Mouse (Mus musculus) CH12.LX (cell line): Measurements from ENCODE around the gene Chrna1. TPM values are rescaled to one million over a fixed set of nuclear protein-coding genes. Genes with fewer than 3 reads are reported as not detected.

ENCODE experiments used
- DNase-seq: peaks from one replicate; pipeline ENCODE4 v3.0.0-alpha.2; 2013; ENCODE audit errors: extremely low read depth
- H3K27ac ChIP-seq: 2 replicates; pipeline ENCODE4 v1.5.1; 2012; ENCODE audit warnings: low read depth, mild to moderate bottlenecking, control low read depth, moderate library complexity; ENCODE audit not compliant: insufficient read depth
- H3K27me3 ChIP-seq: replicated peaks from 2 replicates; pipeline ENCODE3; 2012; ENCODE audit warnings: inconsistent platforms
- H3K36me3 ChIP-seq, 2 experiments: replicated peaks in 1 of 2; 2 replicates each; pipeline versions ENCODE3 to v1.6.1; 2012; ENCODE audit warnings: inconsistent platforms in 1 of 2, low read length in 1 of 2, mild to moderate bottlenecking in 1 of 2, mixed read lengths in 1 of 2, moderate library complexity in 1 of 2; ENCODE audit not compliant: control insufficient read depth in 1 of 2, insufficient read depth in 1 of 2
- H3K4me1 ChIP-seq, 2 experiments: 2 replicates each; pipeline ENCODE4 v1.6.1; 2012; ENCODE audit warnings: inconsistent platforms in 1 of 2, moderate library complexity in 1 of 2; ENCODE audit not compliant: insufficient read depth in 2 of 2, control insufficient read depth in 1 of 2
- H3K4me2 ChIP-seq: 2 replicates; pipeline ENCODE4 v1.6.1; 2012; ENCODE audit warnings: low read depth, mild to moderate bottlenecking, control low read depth; ENCODE audit not compliant: poor library complexity, insufficient read depth, severe bottlenecking
- H3K4me3 ChIP-seq, 3 experiments: fragments of 150-350 bp in 1 of 3; sonication (generic) in 1 of 3; replicated peaks in 1 of 3; 2 replicates each; pipeline versions ENCODE3 to v1.5.1; 2011 to 2012; ENCODE audit warnings: low read depth in 2 of 3, low read length in 2 of 3, mild to moderate bottlenecking in 2 of 3, moderate library complexity in 2 of 3, control low read depth in 1 of 3, improper control_type of control experiment in 1 of 3, inconsistent platforms in 1 of 3, mixed read lengths in 1 of 3; ENCODE audit not compliant: poor library complexity in 1 of 3
- H3K79me2 ChIP-seq: replicated peaks from 2 replicates; pipeline ENCODE4 v1.6.1; 2012; ENCODE audit warnings: mild to moderate bottlenecking, moderate library complexity; ENCODE audit not compliant: control insufficient read depth, poor library complexity, insufficient read depth, severe bottlenecking; ENCODE audit errors: extremely low read depth
- H3K9ac ChIP-seq: 2 replicates; pipeline ENCODE4 v1.6.1; 2012; ENCODE audit warnings: low read depth, mild to moderate bottlenecking, control low read depth, moderate library complexity; ENCODE audit not compliant: insufficient read depth
- H3K9me3 ChIP-seq: replicated peaks from 2 replicates; pipeline ENCODE3; 2012; ENCODE audit warnings: low read length, inconsistent platforms, mixed read lengths
- BHLHE40 ChIP-seq: IDR thresholded peaks from 2 replicates; pipeline ENCODE4 v1.6.1; 2011; ENCODE audit warnings: mild to moderate bottlenecking, low read depth, low read length, improper control_type of control experiment
- CHD1 ChIP-seq: IDR thresholded peaks from 2 replicates; pipeline ENCODE4 v1.6.1; 2012; ENCODE audit warnings: low read depth, low read length, improper control_type of control experiment, inconsistent platforms
- CTCF ChIP-seq, 2 experiments: IDR thresholded peaks in 1 of 2; conservative IDR thresholded peaks in 1 of 2; 2 replicates each; pipeline ENCODE4 v1.5.1; 2011 to 2012; ENCODE audit warnings: low read depth in 2 of 2, low read length in 2 of 2, improper control_type of control experiment in 1 of 2, inconsistent platforms in 1 of 2, mild to moderate bottlenecking in 1 of 2, moderate library complexity in 1 of 2
- E2F4 ChIP-seq: IDR thresholded peaks from 2 replicates; pipeline ENCODE4 v1.6.1; 2011; ENCODE audit warnings: low read depth, low read length, improper control_type of control experiment; ENCODE audit not compliant: insufficient replicate concordance
- EP300 ChIP-seq: IDR thresholded peaks from 2 replicates; pipeline ENCODE4 v1.6.1; 2011; ENCODE audit warnings: low read length, improper control_type of control experiment
- HCFC1 ChIP-seq: IDR thresholded peaks from 2 replicates; pipeline ENCODE4 v1.6.1; 2012; ENCODE audit warnings: low read depth, mild to moderate bottlenecking, inconsistent platforms, low read length, improper control_type of control experiment
- IRF4 ChIP-seq: IDR thresholded peaks from 2 replicates; pipeline ENCODE4 v1.6.1; 2014; ENCODE audit warnings: low read depth, mild to moderate bottlenecking, inconsistent platforms, low read length, improper control_type of control experiment
- JUND ChIP-seq: conservative IDR thresholded peaks from 2 replicates; pipeline ENCODE4 v1.6.1; 2011; ENCODE audit warnings: low read depth, low read length, improper control_type of control experiment
- KAT2A ChIP-seq: IDR thresholded peaks from 2 replicates; pipeline ENCODE4 v1.6.1; 2012; ENCODE audit warnings: low read length, improper control_type of control experiment, inconsistent platforms; ENCODE audit not compliant: insufficient replicate concordance
- MEF2A ChIP-seq: IDR thresholded peaks from 2 replicates; pipeline ENCODE4 v1.6.1; 2014; ENCODE audit warnings: low read depth, mild to moderate bottlenecking, inconsistent platforms, low read length, improper control_type of control experiment, borderline replicate concordance
- MYC ChIP-seq: IDR thresholded peaks from 2 replicates; pipeline ENCODE4 v1.6.1; 2011; ENCODE audit warnings: low read depth, mild to moderate bottlenecking, improper control_type of control experiment, low read length
- RAD21 ChIP-seq: IDR thresholded peaks from 2 replicates; pipeline ENCODE4 v1.6.1; 2011; ENCODE audit warnings: low read depth, mild to moderate bottlenecking, low read length, improper control_type of control experiment, moderate library complexity
- SMC3 ChIP-seq: IDR thresholded peaks from 2 replicates; pipeline ENCODE4 v1.6.1; 2011; ENCODE audit warnings: low read depth, low read length, improper control_type of control experiment
- ZC3H11A ChIP-seq: IDR thresholded peaks from 2 replicates; pipeline ENCODE4 v1.6.1; 2012; ENCODE audit warnings: low read depth, mild to moderate bottlenecking, inconsistent platforms, low read length, improper control_type of control experiment
- ZNF384 ChIP-seq: IDR thresholded peaks from 2 replicates; pipeline ENCODE4 v1.6.1; 2012; ENCODE audit warnings: low read depth, low read length, improper control_type of control experiment, inconsistent platforms
- dilution Hi-C: fragments of 300-500 bp; cut with MboI; formaldehyde crosslinking; loops from 2 replicates; pipeline ENCODE4 v1.14.3; 2020; ENCODE audit warnings: low sequenced_read_pairs; ENCODE audit not compliant: extremely low pct_unique_long_range_greater_than_20kb, extremely low pct_ligation_motif_present
- in situ Hi-C: fragments of 300-500 bp; cut with MboI; formaldehyde crosslinking; loops from 3 replicates; pipeline ENCODE4 v1.14.3; 2019; ENCODE audit warnings: low sequenced_read_pairs, low pct_ligation_motif_present, low pct_unique_long_range_greater_than_20kb, mixed read lengths
- polyA plus RNA-seq: library from polyadenylated mRNA; unstranded; fragments of >175 nt; gene quantifications from 2 replicates; pipeline ENCODE4 v1.2.1, GENCODE M21; 2012; ENCODE audit warnings: low read depth; ENCODE audit not compliant: insufficient read length
- total RNA-seq, 2 experiments: library from RNA; depleted of rRNA; stranded (reverse); fragments of 300-350 nt in 1 of 2; fragments of >200 nt in 1 of 2; gene quantifications; 2 replicates each; pipeline ENCODE4 v1.2.3; 2012 to 2014

The Chrna1 gene
- total and polyA plus RNA-seq, 3 experiments: not detected

DNA sequence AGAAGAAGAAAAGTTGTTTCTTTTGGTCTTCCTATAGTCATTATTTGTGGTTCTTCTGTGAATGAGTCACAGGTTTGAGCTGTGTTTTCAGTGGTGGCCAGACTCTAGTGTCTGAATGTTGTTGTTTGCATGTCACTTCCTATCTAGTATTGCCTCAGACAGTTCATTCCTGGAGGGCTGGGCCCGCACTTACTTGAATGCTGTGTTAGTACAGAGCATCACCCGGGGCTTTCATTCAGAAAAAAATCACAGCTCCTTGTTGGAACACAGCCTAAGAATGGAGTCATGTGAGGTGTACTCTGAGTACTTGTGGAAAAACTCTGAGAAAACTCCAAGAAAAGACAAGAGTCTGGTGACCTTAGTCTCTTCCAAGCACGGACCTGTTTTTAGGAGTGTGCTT is 27.2 kb downstream of the Chrna1 start:
- Histone ChIP-seq H3K4me3 (no peak overlapping the region), H3K9ac (0 out of 2 replicates have a peak overlapping the region, but pooled peaks have one; percentile 8), H3K9me3 (no peaks in the 10 kb centered on the region), H3K27ac (no peak overlapping the region), H3K27me3 (no peaks in the 10 kb centered on the region), H3K4me2 (no peak overlapping the region), H3K79me2 (no peaks in the 10 kb centered on the region), H3K4me1 (peaks cover 18 to 41% of the 10 kb centered on the region in 2 experiments), H3K36me3 (no peaks in the 10 kb centered on the region)
- in situ Hi-C loops: loop anchor here (25.0 kb wide), 1 partner anchor 334 kb away; the partner anchor contains the start of gene Atf2
- TF ChIP-seq MYC (0 out of 2 replicates have a peak, but pooled peaks have one; percentile 20), MEF2A (no peak), BHLHE40 (0 out of 2 replicates have a peak, but pooled peaks have one; percentile 15), EP300 (peak; percentile 48; the same call in 1 of the 2 replicates), IRF4 (peak; percentile 42; the same call in 1 of the 2 replicates)
- dilution Hi-C loops: no loop called here
- DNase-seq: no peak

DNA sequence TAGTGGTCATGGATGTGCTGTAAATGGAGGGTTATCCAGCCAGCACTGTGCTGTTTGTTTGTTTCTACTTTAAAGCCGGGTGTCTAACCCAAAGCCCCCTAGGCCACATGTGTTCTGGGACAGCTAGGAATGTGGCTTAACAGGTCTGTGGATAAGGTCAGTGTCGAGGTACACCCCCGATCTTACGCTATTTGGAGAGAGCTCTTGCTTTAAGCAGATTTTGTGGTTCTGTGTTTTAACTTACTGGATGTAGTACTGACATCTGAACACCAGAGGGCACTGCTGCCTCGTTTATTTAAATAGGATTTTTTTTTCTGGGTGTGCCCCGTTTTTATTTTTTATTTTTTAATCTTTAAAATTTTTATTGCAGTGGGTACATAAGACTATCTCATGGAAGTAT is 29.4 kb downstream of the Chrna1 start:
- Histone ChIP-seq H3K27ac (no peak overlapping the region), H3K79me2 (no peaks in the 10 kb centered on the region), H3K27me3 (no peaks in the 10 kb centered on the region), H3K4me3 (no peak overlapping the region), H3K4me2 (peak overlapping the region; percentile 54), H3K9me3 (no peaks in the 10 kb centered on the region), H3K4me1 (peaks cover 23 to 43% of the 10 kb centered on the region in 2 experiments), H3K36me3 (no peaks in the 10 kb centered on the region), H3K9ac (peak overlapping the region; percentile 27)
- dilution Hi-C loops: no loop called here
- in situ Hi-C loops: loop anchor here (25.0 kb wide), 1 partner anchor 337 kb away; the partner anchor contains the start of gene Atf2
- peak; percentile 60 for DNase-seq
- TF ChIP-seq CHD1 (no peak), JUND (0 out of 2 replicates have a peak, but pooled peaks have one; percentile 26), HCFC1 (0 out of 2 replicates have a peak, but pooled peaks have one; percentile 13), MYC (peak; percentile 42; the same call in 1 of the 2 replicates), SMC3 (peak; percentile 60), ZNF384 (peak; percentile 96), CTCF (conservative IDR thresholded peaks at IDR 0.05 in 1 of 2, IDR thresholded peaks at IDR 0.05 in 1 of 2; ENCODE audit: low read depth in 2 of 2, low read length in 2 of 2) (peak; percentile 67 to 83), RAD21 (peak; percentile 79), E2F4 (0 out of 2 replicates have a peak, but pooled peaks have one; percentile 16), MEF2A (no peak), KAT2A (no peak), ZC3H11A (peak; percentile 32; the same call in 1 of the 2 replicates)
